Mouse (Mus musculus) bone marrow, adult 2 months (tissue): Measurements from ENCODE around the gene Olfr328.

Source experiments
- CTCF ChIP-seq: fragments of 200-500 bp; IDR thresholded peaks from 2 replicates; pipeline ENCODE4 v1.5.1; 2011; ENCODE audit warnings: low read length, control low read depth; ENCODE audit not compliant: control insufficient read depth, insufficient read depth
- POLR2A ChIP-seq: fragments of 200-500 bp; IDR thresholded peaks from 2 replicates; pipeline ENCODE4 v1.6.1; 2011; ENCODE audit warnings: low read depth, mild to moderate bottlenecking, control low read depth, low read length, borderline replicate concordance; ENCODE audit not compliant: control insufficient read depth

- no peak for TF ChIP-seq CTCF
- no peak for TF ChIP-seq POLR2A
Measured at GRCm38 (mm10) chr11:58546322-58546721, 9.1 kb downstream of the Olfr328 start, which contains the start of gene Olfr329-ps.
